Mouse (Mus musculus) intestine, embryonic 16.5 days (tissue): ENCODE measurements around the gene Fxr2. TPM values are rescaled to one million over a fixed set of nuclear protein-coding genes. Genes with fewer than 3 reads are reported as not detected.
A peak's percentile ranks its signal among the peaks of the same experiment; 100 is the strongest.
"Not testable (repeated sequence)": the region's sequence is repeated elsewhere in the genome, so short reads cannot be mapped to it uniquely, and the experiment has no call there.

Source experiments
- ATAC-seq: fragments of 200-750 bp; cut with Nextera tagmentation; 2 replicates; pipeline ENCODE4 v1.8.0; 2017; ENCODE audit warnings: moderate TSS enrichment, moderate library complexity
- H3K27ac ChIP-seq: fragments of 300-500 bp; sonication (generic); 2 replicates; pipeline ENCODE4 v1.5.1; 2014; ENCODE audit warnings: mild to moderate bottlenecking, low read length
- H3K27me3 ChIP-seq: fragments of 300-500 bp; sonication (generic); replicated peaks from 2 replicates; pipeline ENCODE4 v1.6.1; 2014; ENCODE audit warnings: low read length, control low read depth, mixed read lengths; ENCODE audit not compliant: control insufficient read depth, insufficient read depth
- H3K36me3 ChIP-seq: fragments of 300-500 bp; sonication (generic); 2 replicates; pipeline ENCODE4 v1.6.1; 2014; ENCODE audit warnings: low read length, control low read depth; ENCODE audit not compliant: control insufficient read depth, insufficient read depth
- H3K4me1 ChIP-seq: fragments of 300-500 bp; sonication (generic); 2 replicates; pipeline ENCODE4 v1.6.1; 2014; ENCODE audit warnings: low read length, control low read depth, mixed read lengths; ENCODE audit not compliant: control insufficient read depth, insufficient read depth
- H3K4me2 ChIP-seq: fragments of 300-500 bp; sonication (generic); 2 replicates; pipeline ENCODE4 v1.6.1; 2014; ENCODE audit warnings: low read depth, low read length, control low read depth
- H3K4me3 ChIP-seq: fragments of 300-500 bp; sonication (generic); 2 replicates; pipeline ENCODE4 v1.5.1; 2014; ENCODE audit warnings: mild to moderate bottlenecking, low read length
- H3K9ac ChIP-seq: fragments of 300-500 bp; sonication (generic); 2 replicates; pipeline ENCODE4 v1.6.1; 2014; ENCODE audit warnings: low read depth, low read length
- H3K9me3 ChIP-seq: fragments of 300-500 bp; sonication (generic); 2 replicates; pipeline ENCODE4 v1.6.1; 2016; ENCODE audit warnings: low read length, control low read depth; ENCODE audit not compliant: control insufficient read depth
- WGBS: fragments of 180-500 bp; shearing (Covaris S2); extraction: QIAGEN DNeasy Blood & Tissue Kit; methylation state at CpG from one replicate; pipeline ENCODE4 v1.1.7; 2014; 5-methylcytosine and 5-hydroxymethylcytosine counted together
- polyA plus RNA-seq: library from polyadenylated mRNA; unstranded; fragments of >200 nt; fragmentation: Nextera tagmentation; extraction: Ambion mirVana; gene quantifications from 2 replicates; pipeline ENCODE4 v1.2.1, GENCODE M21; 2015

Fxr2 gene
- polyA plus RNA-seq, 1 experiment from 2014 or later: 12.6 TPM

DNA sequence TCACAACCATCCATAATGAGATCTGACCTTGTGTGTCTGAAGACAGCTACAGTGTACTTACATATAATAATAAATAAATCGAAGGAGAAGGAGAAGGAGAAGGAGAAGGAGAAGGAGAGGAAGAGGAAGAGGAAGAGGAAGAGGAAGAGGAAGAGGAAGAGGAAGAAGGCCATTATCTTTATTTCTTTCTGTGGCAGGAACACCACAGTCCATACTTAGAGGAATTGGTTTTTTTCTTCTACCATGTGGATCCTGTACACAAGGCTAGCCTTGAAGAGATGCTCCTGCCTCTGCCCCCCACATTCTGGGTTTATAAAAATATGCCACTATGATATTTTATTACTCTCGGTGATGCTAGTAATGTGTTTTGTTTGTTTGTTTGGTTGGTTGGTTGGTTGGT, 26.0 kb upstream of the Fxr2 start:
- Histone ChIP-seq H3K4me2 (no peak overlapping the region), H3K9me3 (no peaks in the 10 kb centered on the region), H3K27ac (no peak overlapping the region), H3K9ac (no peak overlapping the region), H3K4me1 (peaks cover 13% of the 10 kb centered on the region), H3K27me3 (peaks cover 12% of the 10 kb centered on the region; the same call in 1 of the 2 replicates), H3K4me3 (no peak overlapping the region), H3K36me3 (no peaks in the 10 kb centered on the region)
- 91% methylated on average over 2 of the region's 2 CpGs for WGBS
- ATAC-seq: no peak

DNA sequence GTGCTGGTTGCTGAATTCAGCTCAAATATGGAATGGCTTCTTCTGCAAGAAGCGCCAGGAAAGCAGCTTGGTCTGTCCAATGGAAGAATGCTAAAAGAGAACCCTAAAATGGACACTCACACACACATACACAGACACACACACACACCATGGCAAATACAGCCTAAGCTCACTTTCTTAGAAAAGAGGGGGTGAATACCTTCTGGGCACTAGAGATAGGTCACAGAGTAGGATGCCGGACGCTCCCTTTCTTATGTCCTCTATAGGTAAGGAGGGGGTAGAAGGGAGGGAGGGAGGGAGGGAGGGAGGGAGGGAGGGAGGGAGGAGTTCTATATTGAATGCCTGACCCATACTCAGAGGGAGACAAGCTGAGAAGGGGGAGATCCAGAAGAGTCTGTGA, 24.3 kb upstream of the Fxr2 start:
- Histone ChIP-seq H3K4me2 (no peak overlapping the region), H3K27ac (no peak overlapping the region), H3K9ac (no peak overlapping the region), H3K36me3 (no peaks in the 10 kb centered on the region), H3K9me3 (no peaks in the 10 kb centered on the region), H3K4me3 (no peak overlapping the region), H3K27me3 (peaks cover 12% of the 10 kb centered on the region; the same call in 1 of the 2 replicates), H3K4me1 (peaks cover 13% of the 10 kb centered on the region)
- ATAC-seq: no peak
- 87% methylated on average over 3 of the region's 3 CpGs for WGBS

DNA sequence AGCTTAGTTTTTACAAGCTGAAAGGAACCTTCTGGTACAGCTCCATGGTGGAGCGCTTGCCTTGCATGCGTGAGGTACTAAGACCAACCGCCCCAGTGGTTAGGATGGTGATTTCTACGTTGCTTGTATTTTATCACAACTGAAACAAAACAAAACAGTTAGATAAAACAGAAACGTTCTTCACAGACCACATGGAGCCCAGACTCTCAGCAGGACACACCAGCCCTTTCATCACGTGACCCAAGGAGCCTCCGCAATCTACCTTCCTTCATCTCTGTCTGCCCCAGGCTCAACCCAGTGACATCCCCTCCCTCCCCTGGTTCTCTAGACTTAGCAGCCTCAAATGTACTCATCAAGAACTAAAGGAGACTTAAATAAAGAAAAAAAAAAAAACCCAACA, 23.4 kb upstream of the Fxr2 start:
- no peaks in the 10 kb centered on the region for H3K9me3 ChIP-seq
- H3K4me1 ChIP-seq: peaks cover 14% of the 10 kb centered on the region
- H3K4me2 ChIP-seq: no peak overlapping the region
- H3K27me3 ChIP-seq: peaks cover 11% of the 10 kb centered on the region; the same call in 1 of the 2 replicates
- no peak overlapping the region for H3K27ac ChIP-seq
- no peak overlapping the region for H3K4me3 ChIP-seq
- no peaks in the 10 kb centered on the region for H3K36me3 ChIP-seq
- WGBS: 60% methylated on average over 7 of the region's 7 CpGs
- ATAC-seq: no peak
- H3K9ac ChIP-seq: no peak overlapping the region

DNA sequence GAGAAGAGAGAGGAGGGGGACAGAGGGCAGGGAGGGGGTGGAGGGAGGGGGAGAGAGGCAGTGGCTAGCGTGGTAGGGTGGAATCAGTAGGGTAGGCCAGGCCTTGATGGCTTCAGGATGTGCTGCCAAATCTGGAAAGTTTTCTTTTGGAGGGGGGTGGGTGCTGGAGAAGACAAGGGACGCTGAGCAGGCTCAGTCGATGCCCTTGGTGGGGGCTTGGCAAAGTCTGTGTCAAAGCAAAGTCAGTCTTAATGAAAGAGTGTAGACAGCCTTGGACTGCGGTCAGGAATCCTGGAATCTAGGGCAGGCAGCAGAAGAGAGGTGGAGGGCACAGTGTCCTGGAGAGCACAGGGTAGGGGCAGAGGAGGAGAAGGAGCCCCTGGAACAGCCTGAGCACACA, 21.9 kb upstream of the Fxr2 start:
- H3K9me3 ChIP-seq: no peaks in the 10 kb centered on the region
- no peak overlapping the region for H3K9ac ChIP-seq
- peaks cover 3% of the 10 kb centered on the region; the same call in 1 of the 2 replicates for H3K4me1 ChIP-seq
- no peak overlapping the region for H3K4me3 ChIP-seq
- H3K27me3 ChIP-seq: no peaks in the 10 kb centered on the region
- 47% methylated on average over 4 of the region's 4 CpGs for WGBS
- no peak for ATAC-seq
- no peaks in the 10 kb centered on the region for H3K36me3 ChIP-seq
- no peak overlapping the region for H3K27ac ChIP-seq
- H3K4me2 ChIP-seq: no peak overlapping the region

DNA sequence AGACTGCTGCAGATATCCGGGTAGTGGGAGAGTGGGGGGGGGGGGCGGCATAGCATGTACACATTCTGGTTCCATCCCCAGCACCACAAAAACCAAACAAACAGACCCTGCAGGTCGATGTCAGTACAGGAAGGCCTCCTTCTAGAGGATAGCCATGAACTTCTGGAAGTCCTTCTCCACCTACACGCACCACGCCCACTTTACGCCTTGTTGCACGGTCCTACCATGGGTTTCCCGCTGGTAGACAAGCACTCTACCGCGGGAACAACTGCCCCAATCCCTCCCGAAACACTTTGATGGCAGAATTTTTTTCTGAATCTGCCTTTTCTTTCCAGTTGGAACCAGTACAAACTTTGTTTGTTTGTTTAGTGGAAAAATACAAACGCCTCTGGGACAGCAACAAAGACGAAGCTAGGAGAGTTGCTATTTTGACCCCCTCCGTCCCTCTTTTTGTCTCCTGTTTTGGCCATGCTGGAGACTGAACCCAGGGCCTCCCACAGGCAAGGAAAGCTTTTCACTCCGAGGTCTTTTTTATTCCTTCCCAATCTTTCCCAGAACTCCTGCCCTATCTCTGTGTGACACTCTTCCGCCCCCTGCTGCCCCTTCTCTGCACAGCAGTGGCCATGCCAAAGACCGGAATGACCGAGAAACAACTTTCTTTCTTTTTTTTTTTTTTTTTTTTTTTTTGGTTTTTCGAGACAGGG, 19.1 kb upstream of the Fxr2 start:
- Histone ChIP-seq H3K4me1 (peaks cover 3% of the 10 kb centered on the region; the same call in 1 of the 2 replicates), H3K27ac (no peak overlapping the region), H3K4me3 (peak overlapping the region; percentile 10), H3K27me3 (no peaks in the 10 kb centered on the region), H3K9ac (peak overlapping the region; percentile 34; the same call in 1 of the 2 replicates), H3K36me3 (no peaks in the 10 kb centered on the region), H3K4me2 (peak overlapping the region; percentile 37), H3K9me3 (no peaks in the 10 kb centered on the region)
- WGBS: 11% methylated on average over 19 of the region's 19 CpGs
- peak; percentile 70 for ATAC-seq

DNA sequence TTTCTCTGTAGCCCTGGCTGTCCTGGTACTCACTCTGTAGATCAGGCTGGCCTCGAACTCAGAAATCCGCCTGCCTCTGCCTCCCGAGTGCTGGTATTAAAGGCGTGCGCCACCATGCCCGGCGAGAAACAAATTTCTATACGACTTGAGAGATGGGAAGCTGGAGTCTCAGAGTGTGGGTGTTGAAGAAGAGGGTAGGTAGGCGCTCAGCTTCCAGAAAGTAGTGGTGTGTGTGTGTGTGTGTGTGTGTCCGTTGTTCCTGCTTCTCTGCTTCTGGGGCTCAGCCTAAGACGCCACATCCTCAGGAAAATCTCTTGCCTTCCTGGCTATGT, 18.6 kb upstream of the Fxr2 start:
- 0 out of 2 replicates have a peak overlapping the region, but pooled peaks have one; percentile 37 for H3K4me2 ChIP-seq
- not testable (repeated sequence) for H3K9ac ChIP-seq, H3K36me3 ChIP-seq, H3K4me1 ChIP-seq, H3K27me3 ChIP-seq, H3K9me3 ChIP-seq, ATAC-seq, H3K27ac ChIP-seq, H3K4me3 ChIP-seq
- WGBS: 55% methylated on average over 11 of the region's 11 CpGs

DNA sequence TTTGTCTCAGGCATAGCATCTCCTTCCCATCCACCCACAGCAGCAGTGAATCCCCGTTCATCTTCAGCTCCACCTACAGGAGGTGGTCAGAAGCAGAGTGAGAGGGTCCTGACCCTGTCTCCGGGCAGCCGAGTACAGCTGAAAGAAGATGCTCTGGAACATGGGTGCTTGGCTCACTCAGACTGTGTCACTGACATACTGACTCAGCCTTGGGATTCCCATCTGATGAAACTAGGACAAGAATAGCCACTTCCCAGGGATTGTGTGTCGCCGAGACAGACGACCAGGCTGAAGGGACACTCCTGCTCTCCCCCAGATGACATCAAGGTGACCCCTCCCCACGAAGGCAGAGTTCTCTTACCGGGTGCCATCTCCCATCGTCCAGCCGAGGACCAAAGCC, 16.0 kb upstream of the Fxr2 start:
- 51% methylated on average over 10 of the region's 10 CpGs for WGBS
- ATAC-seq: no peak
- Histone ChIP-seq H3K9me3 (no peaks in the 10 kb centered on the region), H3K4me2 (no peak overlapping the region), H3K9ac (no peak overlapping the region), H3K4me3 (no peak overlapping the region), H3K4me1 (peaks cover 5% of the 10 kb centered on the region), H3K27ac (no peak overlapping the region), H3K27me3 (no peaks in the 10 kb centered on the region), H3K36me3 (no peaks in the 10 kb centered on the region)

DNA sequence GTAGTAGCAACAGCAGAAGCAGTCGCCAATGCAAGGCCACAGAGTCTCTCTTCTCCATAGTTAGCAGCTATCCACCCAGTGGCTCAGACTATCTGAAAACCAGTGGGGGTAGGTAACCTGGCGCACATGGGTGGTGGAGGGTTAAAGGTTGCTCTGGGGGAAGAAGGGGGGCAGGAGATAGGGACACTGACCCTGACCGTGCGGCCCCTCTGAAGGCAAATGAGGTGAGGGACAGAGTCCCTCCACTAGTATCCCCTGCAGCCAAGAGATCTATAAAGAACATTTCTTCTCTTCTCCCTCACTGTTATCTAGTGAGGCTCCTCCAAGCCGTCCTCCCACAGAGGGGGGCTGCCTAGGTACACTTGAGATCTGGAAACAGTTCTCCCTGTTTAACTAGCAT, 15.0 kb upstream of the Fxr2 start, which contains the start of gene Shbg:
Shbg (minus strand) TSS at position 101 of the 400 bp plus-strand sequence.
- no peak for ATAC-seq
- 61% methylated on average over 5 of the region's 5 CpGs for WGBS

DNA sequence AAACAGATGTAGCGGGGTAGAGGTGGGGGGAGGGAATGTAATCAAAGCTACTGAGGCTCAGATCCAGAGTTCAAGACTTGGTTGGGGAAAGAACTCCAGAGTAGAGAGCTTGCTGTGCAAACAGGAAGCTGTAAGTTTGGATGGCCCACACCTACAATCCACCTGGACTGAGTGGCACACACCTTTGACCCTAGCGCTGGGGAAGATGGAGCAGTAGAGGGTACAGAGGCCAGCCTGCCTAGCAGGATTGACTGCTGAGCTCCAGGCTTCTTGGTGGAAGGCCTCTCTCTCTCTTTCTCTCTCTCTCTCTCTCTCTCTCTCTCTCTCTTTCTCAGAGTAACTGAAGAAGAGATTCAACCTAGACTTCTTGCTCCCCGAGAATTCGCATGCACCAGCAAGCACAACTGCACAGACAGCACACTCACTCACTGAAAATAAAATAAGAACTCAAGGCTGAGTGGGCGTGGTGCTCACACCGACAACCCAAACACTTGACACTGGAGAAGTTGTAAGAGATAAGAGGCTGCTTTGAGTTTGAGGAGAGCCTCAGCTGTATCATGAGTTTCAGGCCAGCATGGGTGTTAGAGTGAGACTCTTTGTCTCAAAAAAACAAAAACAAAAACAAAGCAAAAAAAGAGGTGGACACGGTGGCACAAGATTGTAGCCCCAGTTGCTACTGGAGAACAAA, 12.3 kb upstream of the Fxr2 start:
- Histone ChIP-seq H3K4me2 (no peak overlapping the region), H3K9me3 (no peaks in the 10 kb centered on the region), H3K4me3 (no peak overlapping the region), H3K9ac (no peak overlapping the region), H3K4me1 (peaks cover 9% of the 10 kb centered on the region), H3K36me3 (no peaks in the 10 kb centered on the region), H3K27ac (peak overlapping the region; percentile 54), H3K27me3 (no peaks in the 10 kb centered on the region)
- WGBS: 70% methylated on average over 7 of the region's 7 CpGs
- peak; percentile 73 for ATAC-seq

More for the DNA sequence above, 15.0 kb upstream of the Fxr2 start, which contains the start of gene Shbg:
- Histone ChIP-seq H3K4me2 (no peak within 1 kb of the TSS), H3K27ac (no peak within 1 kb of the TSS), H3K4me3 (no peak within 1 kb of the TSS), H3K4me1 (peaks cover 10% of the 10 kb centered on the region), H3K36me3 (no peaks in the 10 kb centered on the region), H3K9me3 (no peaks in the 10 kb centered on the region), H3K9ac (no peak within 1 kb of the TSS), H3K27me3 (no peaks in the 10 kb centered on the region)
